Mouse (Mus musculus) limb, embryonic 10.5 days (tissue): Measurements from ENCODE around the gene Olfr457. TPM values are rescaled to one million over a fixed set of nuclear protein-coding genes. Genes with fewer than 3 reads are reported as not detected.
"Not testable (repeated sequence)": the region's sequence is repeated elsewhere in the genome, so short reads cannot be mapped to it uniquely, and the experiment has no call there.

Source experiments
- DNase-seq: peaks from one replicate; pipeline ENCODE4 v3.0.0-alpha.2; 2017; ENCODE audit warnings: low spot score
- H3K27ac ChIP-seq: fragments of 300-500 bp; sonication (generic); 2 replicates; pipeline ENCODE4 v1.5.1; 2016; ENCODE audit warnings: mild to moderate bottlenecking
- H3K27me3 ChIP-seq: fragments of 300-500 bp; sonication (generic); 2 replicates; pipeline ENCODE4 v1.6.1; 2016; ENCODE audit warnings: low read depth, mild to moderate bottlenecking; ENCODE audit not compliant: poor library complexity, severe bottlenecking
- H3K36me3 ChIP-seq: fragments of 300-500 bp; sonication (generic); 2 replicates; pipeline ENCODE4 v1.6.1; 2016; ENCODE audit warnings: mild to moderate bottlenecking, moderate library complexity
- H3K4me1 ChIP-seq: fragments of 300-500 bp; sonication (generic); 2 replicates; pipeline ENCODE4 v1.6.1; 2016
- H3K4me3 ChIP-seq: fragments of 300-500 bp; sonication (generic); 2 replicates; pipeline ENCODE4 v1.5.1; 2016; ENCODE audit warnings: mild to moderate bottlenecking, moderate library complexity
- H3K9me3 ChIP-seq: fragments of 300-500 bp; sonication (generic); replicated peaks from 2 replicates; pipeline ENCODE4 v1.6.1; 2016; ENCODE audit warnings: mild to moderate bottlenecking
- WGBS: fragments of 180-500 bp; shearing (Covaris S2); methylation state at CpG from one replicate; pipeline ENCODE4 v1.1.7; 2016; 5-methylcytosine and 5-hydroxymethylcytosine counted together
- polyA plus RNA-seq: library from polyadenylated mRNA; unstranded; fragments of >200 nt; fragmentation: Nextera tagmentation; extraction: Ambion mirVana; gene quantifications from 2 replicates; pipeline ENCODE4 v1.2.1, GENCODE M21; 2016

Olfr457 gene
- 0.04 TPM in 1 of 2 replicates, not detected in the other for polyA plus RNA-seq

GRCm38 (mm10) chr6:42476235-42476634, at the start of gene Olfr457:
Gene Olfr457 (minus strand): TSS chr6:42476335.
- H3K36me3 ChIP-seq: no peaks in the 10 kb centered on the region
- 76% methylated on average over 1 of the region's 1 CpGs for WGBS
- H3K27ac ChIP-seq: no peak within 1 kb of the TSS
- H3K4me1 ChIP-seq: no peaks in the 10 kb centered on the region
- no peak for DNase-seq
- no peak within 1 kb of the TSS for H3K4me3 ChIP-seq
- no peaks in the 10 kb centered on the region for H3K9me3 ChIP-seq
- H3K27me3 ChIP-seq: no peaks in the 10 kb centered on the region

- H3K27ac ChIP-seq: no peak overlapping the region
- no peaks in the 10 kb centered on the region for H3K27me3 ChIP-seq
- no peaks in the 10 kb centered on the region for H3K9me3 ChIP-seq
- no peak for DNase-seq
- H3K4me1 ChIP-seq: no peaks in the 10 kb centered on the region
- no peaks in the 10 kb centered on the region for H3K36me3 ChIP-seq
- WGBS: 74% methylated on average over 1 of the region's 1 CpGs
- H3K4me3 ChIP-seq: no peak overlapping the region
These were observed 37.3 kb upstream of the Olfr457 start for GRCm38 (mm10) chr6:42513461-42513860.

GRCm38 (mm10) chr6:42509311-42509710, 33.2 kb upstream of the Olfr457 start:
- Histone ChIP-seq H3K4me1 (no peaks in the 10 kb centered on the region), H3K27ac (no peak overlapping the region), H3K36me3 (no peaks in the 10 kb centered on the region), H3K27me3 (no peaks in the 10 kb centered on the region), H3K4me3 (no peak overlapping the region), H3K9me3 (no peaks in the 10 kb centered on the region)
- DNase-seq: no peak

- Histone ChIP-seq H3K36me3 (no peaks in the 10 kb centered on the region), H3K4me3 (no peak overlapping the region), H3K27me3 (no peaks in the 10 kb centered on the region), H3K27ac (no peak overlapping the region), H3K9me3 (no peaks in the 10 kb centered on the region), H3K4me1 (no peaks in the 10 kb centered on the region)
- no peak for DNase-seq
- 96% methylated on average over 2 of the region's 2 CpGs for WGBS
These were observed 27.3 kb upstream of the Olfr457 start for GRCm38 (mm10) chr6:42503478-42503877.

- no peaks in the 10 kb centered on the region for H3K36me3 ChIP-seq
- no peaks in the 10 kb centered on the region for H3K27me3 ChIP-seq
- H3K27ac ChIP-seq: no peak overlapping the region
- H3K4me3 ChIP-seq: no peak overlapping the region
- H3K9me3 ChIP-seq: no peaks in the 10 kb centered on the region
- H3K4me1 ChIP-seq: no peaks in the 10 kb centered on the region
- DNase-seq: no peak
- WGBS: 75% methylated on average over 1 of the region's 1 CpGs
These were observed 13.6 kb upstream of the Olfr457 start for GRCm38 (mm10) chr6:42489731-42490130.

- DNase-seq: no peak
- 97% methylated on average over 1 of the region's 1 CpGs for WGBS
- no peak within 1 kb of the TSS for H3K27ac ChIP-seq
These were observed 11.0 kb upstream of the Olfr457 start, which contains the start of gene Olfr456 for GRCm38 (mm10) chr6:42487114-42487513. Gene Olfr456 (minus strand): TSS chr6:42487214.

GRCm38 (mm10) chr6:42484633-42485032, 8.5 kb upstream of the Olfr457 start:
- H3K27me3 ChIP-seq: no peaks in the 10 kb centered on the region
- no peaks in the 10 kb centered on the region for H3K36me3 ChIP-seq
- no peak overlapping the region for H3K4me3 ChIP-seq
- DNase-seq: no peak
- no peaks in the 10 kb centered on the region for H3K4me1 ChIP-seq
- no peak overlapping the region for H3K27ac ChIP-seq
- H3K9me3 ChIP-seq: no peaks in the 10 kb centered on the region

More at GRCm38 (mm10) chr6:42487114-42487513, 11.0 kb upstream of the Olfr457 start, which contains the start of gene Olfr456:
- Histone ChIP-seq H3K36me3 (no peaks in the 10 kb centered on the region), H3K27me3 (no peaks in the 10 kb centered on the region), H3K4me3 (no peak within 1 kb of the TSS), H3K4me1 (no peaks in the 10 kb centered on the region), H3K9me3 (no peaks in the 10 kb centered on the region)

- WGBS: 96% methylated on average over 4 of the region's 4 CpGs
- DNase-seq, H3K27ac ChIP-seq, H3K4me1 ChIP-seq, H3K9me3 ChIP-seq, H3K27me3 ChIP-seq, H3K36me3 ChIP-seq, H3K4me3 ChIP-seq: not testable (repeated sequence)
These were observed 4.8 kb downstream of the Olfr457 start for GRCm38 (mm10) chr6:42471298-42471697.

GRCm38 (mm10) chr6:42470542-42470941, 5.6 kb downstream of the Olfr457 start:
- no peaks in the 10 kb centered on the region for H3K27me3 ChIP-seq
- 92% methylated on average over 4 of the region's 4 CpGs for WGBS
- H3K4me3 ChIP-seq: no peak overlapping the region
- no peak overlapping the region for H3K27ac ChIP-seq
- no peaks in the 10 kb centered on the region for H3K9me3 ChIP-seq
- no peaks in the 10 kb centered on the region for H3K36me3 ChIP-seq
- H3K4me1 ChIP-seq: no peaks in the 10 kb centered on the region
- DNase-seq: no peak

GRCm38 (mm10) chr6:42465096-42465495, 11.0 kb downstream of the Olfr457 start, which contains the start of gene Olfr458:
Gene Olfr458 (minus strand): TSS chr6:42465196.
- WGBS: 88% methylated on average over 1 of the region's 1 CpGs
- no peaks in the 10 kb centered on the region; the same call in 1 of the 2 replicates for H3K9me3 ChIP-seq
- DNase-seq: no peak
- no peaks in the 10 kb centered on the region for H3K27me3 ChIP-seq
- H3K4me1 ChIP-seq: no peaks in the 10 kb centered on the region
- no peak within 1 kb of the TSS for H3K4me3 ChIP-seq
- no peak within 1 kb of the TSS for H3K27ac ChIP-seq
- H3K36me3 ChIP-seq: no peaks in the 10 kb centered on the region

GRCm38 (mm10) chr6:42447381-42447780, 28.8 kb downstream of the Olfr457 start:
- Histone ChIP-seq H3K27me3 (no peaks in the 10 kb centered on the region), H3K27ac (no peak overlapping the region), H3K9me3 (no peaks in the 10 kb centered on the region), H3K36me3 (no peaks in the 10 kb centered on the region), H3K4me1 (no peaks in the 10 kb centered on the region), H3K4me3 (no peak overlapping the region)
- DNase-seq: no peak
- 88% methylated on average over 2 of the region's 2 CpGs for WGBS

- H3K36me3 ChIP-seq: no peaks in the 10 kb centered on the region
- 89% methylated on average over 2 of the region's 2 CpGs for WGBS
- no peak overlapping the region for H3K27ac ChIP-seq
- no peak for DNase-seq
- H3K9me3 ChIP-seq: no peaks in the 10 kb centered on the region
- H3K4me3 ChIP-seq: no peak overlapping the region
- H3K27me3 ChIP-seq: no peaks in the 10 kb centered on the region
- no peaks in the 10 kb centered on the region for H3K4me1 ChIP-seq
These were observed 31.6 kb downstream of the Olfr457 start for GRCm38 (mm10) chr6:42444491-42444890.

GRCm38 (mm10) chr6:42441395-42441794, 34.7 kb downstream of the Olfr457 start:
- H3K4me3 ChIP-seq: no peak overlapping the region
- WGBS: 81% methylated on average over 2 of the region's 2 CpGs
- H3K4me1 ChIP-seq: no peaks in the 10 kb centered on the region
- H3K9me3 ChIP-seq: no peaks in the 10 kb centered on the region
- no peaks in the 10 kb centered on the region for H3K27me3 ChIP-seq
- no peak for DNase-seq
- no peak overlapping the region for H3K27ac ChIP-seq
- H3K36me3 ChIP-seq: no peaks in the 10 kb centered on the region

- Histone ChIP-seq H3K4me3 (no peak overlapping the region), H3K27me3 (no peaks in the 10 kb centered on the region), H3K27ac (no peak overlapping the region), H3K9me3 (no peaks in the 10 kb centered on the region), H3K36me3 (no peaks in the 10 kb centered on the region), H3K4me1 (no peaks in the 10 kb centered on the region)
- WGBS: 76% methylated on average over 2 of the region's 2 CpGs
- no peak for DNase-seq
These were observed 40.6 kb downstream of the Olfr457 start for GRCm38 (mm10) chr6:42435490-42435889.
